Mouse (Mus musculus) kidney, postnatal 4 days (tissue): ENCODE measurements around the gene Acnat1.
A peak's percentile ranks its signal among the peaks of the same experiment; 100 is the strongest.
"Not testable (repeated sequence)": the region's sequence is repeated elsewhere in the genome, so short reads cannot be mapped to it uniquely, and the experiment has no call there.

ENCODE experiments used
- DNase-seq, 2 experiments: peaks; one replicate each; pipeline ENCODE4 v3.0.0; 2021; ENCODE audit warnings: mixed read lengths in 2 of 2

The Acnat1 gene

GRCm38 (mm10) chr4:49473435-49474100 is at the start of gene Acnat1:
TSS of gene Acnat1 (minus strand) at chr4:49473912.
- no peak for DNase-seq

DNA sequence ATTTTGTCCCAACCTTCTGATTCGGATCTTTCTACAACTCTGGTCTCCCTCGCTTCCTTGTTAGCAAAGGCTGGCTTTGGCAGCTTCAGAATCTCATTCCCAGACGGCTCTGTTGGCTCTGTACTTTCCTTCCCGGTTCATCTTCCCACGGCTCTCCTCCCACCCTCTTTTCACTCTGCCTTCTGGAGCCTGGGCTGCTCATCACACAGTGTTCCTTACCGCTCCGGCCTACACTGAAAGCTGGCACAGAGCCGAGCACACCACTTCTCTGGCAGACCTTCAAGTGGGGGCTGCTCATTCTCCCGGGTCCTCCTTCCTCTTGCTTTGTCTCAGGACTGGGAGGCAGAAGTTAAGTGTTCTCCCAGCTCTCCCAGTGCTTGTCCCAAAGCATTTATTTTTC is 48.9 kb upstream of the Acnat1 start:
- peak in 1 of 2 experiments; percentile 11 for DNase-seq

DNA sequence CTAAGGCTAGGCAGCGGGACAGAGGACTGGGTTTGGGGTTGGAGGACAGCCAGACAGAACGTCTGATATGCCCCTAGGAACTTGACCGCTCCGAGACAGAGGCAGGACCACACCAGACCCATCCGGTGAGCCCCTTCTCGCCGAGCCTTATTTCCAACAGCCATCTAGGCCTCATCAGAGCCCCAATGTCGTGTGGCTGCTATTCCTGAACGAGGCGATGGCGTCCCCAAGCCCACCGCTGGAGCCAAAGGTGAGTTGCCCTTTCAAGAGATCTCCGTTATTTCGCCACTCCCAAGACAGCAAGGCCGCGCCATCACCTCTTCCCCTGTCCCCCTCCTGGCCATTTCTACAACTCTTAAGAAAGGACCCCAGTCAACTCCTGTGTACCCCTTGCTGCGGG is 47.6 kb upstream of the Acnat1 start:
- DNase-seq: no peak

DNA sequence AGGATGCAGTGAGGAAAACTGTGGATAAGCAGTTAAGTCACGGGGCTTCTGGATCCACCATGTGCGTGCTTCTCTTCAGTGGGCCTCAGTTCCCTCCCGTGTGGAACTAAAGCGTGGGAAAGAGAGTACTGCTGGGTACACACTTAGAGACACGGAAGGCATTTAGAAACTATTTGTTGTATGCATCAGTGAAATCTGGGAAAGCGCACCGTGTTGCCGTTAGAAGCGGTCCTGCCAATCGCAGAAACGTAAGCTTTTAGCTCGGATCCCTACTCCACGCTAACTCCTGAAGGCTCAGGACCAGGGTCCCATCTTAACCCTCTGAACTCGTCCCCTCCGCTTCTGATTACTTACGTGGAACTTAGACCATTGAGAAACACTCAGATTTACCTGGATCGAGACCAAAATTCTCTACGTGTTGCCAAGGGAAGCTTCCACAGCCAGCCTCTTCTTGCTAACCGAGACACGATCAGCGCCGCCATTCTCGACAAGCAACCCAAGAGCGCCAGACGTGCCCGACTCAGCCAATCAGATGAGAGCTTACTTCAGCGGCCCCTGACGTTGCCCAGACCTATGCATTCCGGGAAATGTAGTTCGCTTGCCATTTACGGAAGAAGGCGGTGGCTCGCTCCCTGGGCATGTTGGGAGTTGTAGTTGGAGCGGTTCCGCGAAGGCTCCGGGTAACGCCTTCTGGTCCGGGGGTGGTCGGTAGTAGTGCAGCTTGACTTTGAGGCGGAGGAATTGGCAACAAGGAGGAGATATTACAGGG is 47.0 kb upstream of the Acnat1 start, which contains the start of the genes Mrpl50 and Zfp189:
Mrpl50 (minus strand) TSS at position 522 of the 769 bp plus-strand sequence.
Zfp189 (plus strand) TSS at position 605 of the 769 bp plus-strand sequence.
- DNase-seq: peak; percentile 89 to 95

DNA sequence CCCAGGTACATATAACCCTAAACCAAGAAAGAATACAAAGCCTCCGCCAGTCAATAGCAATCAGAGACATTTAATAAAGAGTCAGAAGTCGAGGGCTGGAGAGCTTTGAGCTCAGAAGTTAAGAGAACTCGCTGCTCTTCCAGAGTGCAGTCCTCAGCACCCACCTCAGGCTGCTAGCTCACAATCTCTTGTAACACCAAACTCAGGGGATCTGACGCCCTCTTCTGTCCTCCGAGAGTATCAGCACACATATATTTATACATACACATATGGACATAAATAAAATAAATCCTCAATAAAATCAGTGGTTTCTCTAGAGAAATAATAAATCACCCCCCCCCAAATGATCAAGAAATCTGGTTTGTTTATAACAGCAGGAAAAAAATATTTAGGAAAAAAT is 45.8 kb upstream of the Acnat1 start:
- no peak for DNase-seq

DNA sequence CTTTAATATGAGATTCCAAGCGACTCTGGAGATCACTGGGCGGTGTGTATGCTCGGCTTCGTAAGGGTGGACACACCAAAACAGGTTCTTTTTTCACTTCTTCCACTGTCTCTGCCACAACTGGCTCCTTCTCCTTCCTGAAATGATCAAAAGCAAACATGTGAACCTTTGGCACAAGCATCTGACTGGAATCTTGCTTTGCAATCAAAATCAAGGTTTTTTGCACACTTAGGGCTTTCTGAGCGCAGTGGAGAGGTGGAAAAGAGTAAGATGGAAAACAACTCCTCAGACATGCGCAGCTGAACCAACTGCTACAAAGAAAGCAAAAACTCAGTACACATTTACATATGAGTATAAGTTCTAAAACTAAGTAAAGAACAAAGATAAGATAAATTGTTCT is 40.7 kb upstream of the Acnat1 start:
- no peak for DNase-seq

GRCm38 (mm10) chr4:49512636-49513035 is 38.9 kb upstream of the Acnat1 start:
- DNase-seq: no peak

DNA sequence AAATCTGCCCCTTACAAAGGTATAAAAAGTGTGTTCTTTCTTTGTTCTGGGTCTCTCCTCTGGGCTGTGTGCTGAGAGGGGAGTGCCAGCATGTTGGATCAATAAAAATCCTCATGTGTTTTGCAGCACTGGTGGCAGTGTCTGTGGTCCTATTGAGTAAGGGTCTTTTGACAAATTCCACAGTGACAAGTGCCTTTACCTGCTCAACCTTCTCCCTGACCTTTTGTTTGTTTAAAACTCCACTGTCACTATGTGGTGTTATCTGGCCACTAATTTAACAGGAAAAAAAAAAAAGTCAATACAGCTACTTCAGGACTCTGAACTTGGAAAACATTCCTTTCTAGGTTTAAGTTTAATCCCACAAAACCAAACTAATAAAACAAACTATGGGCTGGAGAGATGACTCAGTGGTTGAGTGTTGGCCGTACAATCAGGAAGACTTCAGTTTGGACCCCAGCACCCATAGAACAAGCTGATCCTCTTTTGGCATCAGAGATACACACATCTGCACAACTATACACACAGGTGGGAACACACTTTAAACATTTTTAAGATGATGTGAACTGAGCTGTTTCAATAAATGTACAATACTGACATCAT is 36.6 kb upstream of the Acnat1 start:
- not testable (repeated sequence) for DNase-seq

DNA sequence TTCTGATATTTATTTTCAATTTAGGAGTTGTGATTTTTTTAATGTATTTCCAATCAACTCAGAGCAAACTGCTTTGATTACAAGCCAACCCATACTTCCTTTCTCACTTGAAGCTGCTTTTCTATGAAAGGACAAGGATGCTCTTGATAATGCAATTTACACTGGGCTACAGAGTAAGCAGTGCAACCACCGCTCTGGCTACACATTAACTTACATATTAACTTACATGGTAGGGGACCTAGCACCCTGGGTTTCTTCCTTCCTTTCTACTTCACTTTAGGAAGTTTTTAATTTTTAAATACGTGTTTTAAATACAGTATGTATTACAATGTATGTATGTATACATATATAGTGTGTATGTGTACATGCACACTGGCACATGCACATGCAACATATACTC is 35.5 kb upstream of the Acnat1 start:
- no peak for DNase-seq

DNA sequence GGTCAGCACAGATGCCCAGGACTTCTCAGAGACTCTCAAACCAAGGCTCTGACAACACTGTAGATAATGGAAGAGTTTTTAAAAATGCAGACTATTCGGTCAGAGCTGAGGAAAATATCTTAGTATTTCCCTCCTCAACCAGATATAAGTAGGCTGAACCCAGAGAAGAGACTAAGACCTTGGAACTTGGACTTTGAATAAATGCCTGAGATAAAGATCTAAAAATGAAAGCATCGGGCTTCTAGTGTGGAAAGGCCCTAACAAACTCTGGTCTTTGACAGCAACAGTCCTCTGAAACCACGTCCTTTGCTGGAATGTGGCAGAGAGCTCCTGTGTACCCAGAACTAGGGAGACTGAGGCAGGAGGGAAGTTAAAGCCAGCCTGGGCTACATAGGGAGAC is 32.7 kb upstream of the Acnat1 start, which contains the start of gene Baat:
Baat (minus strand) TSS at position 172 of the 400 bp plus-strand sequence.
- DNase-seq: no peak

DNA sequence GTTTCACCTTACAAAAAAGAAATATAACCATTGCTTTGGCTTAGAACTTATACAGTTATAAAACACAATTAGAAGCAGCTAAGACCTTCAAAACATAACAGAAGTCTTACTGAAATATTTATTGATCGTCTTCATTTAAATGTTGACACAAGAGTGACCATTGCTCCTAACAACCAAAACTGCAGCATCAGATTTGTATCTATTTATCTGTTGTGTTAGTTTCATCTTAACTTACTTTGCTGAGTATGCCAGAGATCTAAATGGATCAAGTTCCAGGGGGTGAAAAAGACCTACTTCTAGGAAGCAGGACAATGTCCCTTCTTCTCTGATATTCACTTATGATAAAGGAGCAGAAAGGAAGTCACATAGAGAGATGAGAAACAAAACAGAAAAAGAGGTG is 29.9 kb upstream of the Acnat1 start:
- DNase-seq: no peak

- not testable (repeated sequence) for DNase-seq
Measured at GRCm38 (mm10) chr4:49485934-49486650, 12.4 kb upstream of the Acnat1 start.

DNA sequence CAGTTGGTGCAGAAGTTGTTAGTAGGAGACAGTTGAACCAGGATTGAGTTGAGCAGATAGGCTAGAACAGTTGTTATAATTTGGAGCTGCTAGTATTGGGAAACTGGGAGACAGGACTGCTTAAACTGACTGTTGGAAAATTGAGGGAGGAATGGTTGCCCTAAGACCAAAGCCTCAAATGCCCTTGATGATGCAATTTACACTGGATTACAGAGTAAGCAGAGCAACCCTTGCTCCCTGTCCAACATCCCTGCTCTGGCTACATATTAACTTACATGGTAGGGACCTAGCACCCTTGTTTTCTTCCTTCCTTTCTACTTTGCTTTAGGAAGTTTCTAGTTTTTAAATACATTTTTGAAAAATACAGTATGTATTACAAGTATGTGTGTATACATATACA is 11.7 kb upstream of the Acnat1 start:
- peak in 1 of 2 experiments; percentile 8 for DNase-seq

- no peak for DNase-seq
Measured at GRCm38 (mm10) chr4:49480896-49481295, 7.2 kb upstream of the Acnat1 start.

- peak in 1 of 2 experiments; percentile 27 for DNase-seq
Measured at GRCm38 (mm10) chr4:49480104-49480760, 6.5 kb upstream of the Acnat1 start.

DNA sequence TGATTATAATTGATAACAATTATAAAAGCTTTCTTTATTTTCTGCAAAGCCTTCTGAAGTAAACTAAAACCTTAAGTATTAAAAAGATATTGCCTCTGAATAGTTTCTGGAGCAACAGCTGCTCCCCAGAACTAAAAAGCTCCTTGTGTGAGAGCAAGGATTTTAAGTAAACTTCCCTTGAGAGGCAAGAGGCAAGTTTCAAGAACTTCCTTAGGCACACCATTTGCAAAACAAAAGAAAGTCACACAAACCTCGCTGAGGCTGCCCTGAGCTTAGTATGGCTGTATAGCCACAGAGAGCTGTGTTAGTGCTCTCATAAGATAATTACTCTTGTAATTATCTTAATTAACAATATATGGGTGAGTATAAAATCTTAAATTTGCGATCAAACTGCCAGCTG is 5.3 kb upstream of the Acnat1 start:
- not testable (repeated sequence) for DNase-seq

GRCm38 (mm10) chr4:49478118-49478877 is 4.6 kb upstream of the Acnat1 start:
- DNase-seq: peak; percentile 45 to 52

DNA sequence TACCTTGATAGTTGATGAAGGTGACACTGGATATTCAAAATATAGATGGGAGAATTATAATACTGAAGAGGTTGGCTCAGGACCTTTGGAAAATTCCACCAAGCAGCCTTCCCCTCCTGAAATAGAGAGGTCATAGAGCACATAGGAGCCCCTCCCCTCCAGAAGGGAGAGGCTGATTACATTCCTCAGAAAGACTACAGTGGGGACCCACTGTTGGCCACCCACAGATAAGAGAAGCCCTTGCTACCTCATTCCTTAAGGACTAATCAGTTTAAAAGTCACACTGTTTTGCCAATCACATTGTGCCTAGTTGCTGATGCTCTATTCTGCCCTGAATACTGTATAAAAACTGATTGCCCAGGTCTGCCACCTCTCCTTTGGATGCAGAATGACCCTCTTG is 871 bp upstream of the Acnat1 start:
- no peak for DNase-seq

- no peak for DNase-seq
Measured at GRCm38 (mm10) chr4:49469435-49470151, 4.1 kb downstream of the Acnat1 start.

- DNase-seq: no peak
Measured at GRCm38 (mm10) chr4:49467360-49467759, 6.4 kb downstream of the Acnat1 start.

DNA sequence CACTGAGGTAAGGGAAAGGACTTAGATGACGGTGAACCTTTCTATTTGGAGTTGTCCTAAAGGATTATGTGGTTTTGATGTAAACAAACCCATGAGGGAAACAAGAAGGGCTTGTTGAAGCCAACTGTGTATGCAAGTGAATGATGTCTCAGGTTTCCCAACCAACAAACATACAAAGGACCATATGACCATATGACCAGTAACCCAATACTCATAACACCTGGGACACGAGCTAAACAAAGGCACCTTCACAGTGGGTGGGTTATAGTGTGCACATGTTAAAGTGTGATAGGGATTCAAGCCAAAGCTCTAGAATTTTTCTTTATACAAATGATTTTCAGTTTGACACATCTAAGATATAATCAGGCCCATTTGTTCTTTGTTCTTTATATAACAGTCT is 17.5 kb downstream of the Acnat1 start:
- DNase-seq: no peak
